Mouse (Mus musculus) T-helper 2 cell (primary cell): ENCODE data around the gene Tead2.

Experiments
- in situ Hi-C: fragments of 300-600 bp; cut with MboI, MseI; formaldehyde crosslinking; loops from one replicate; pipeline ENCODE4 v1.15.1; 2025; ENCODE audit warnings: high pct_unique_total_duplicates

The Tead2 gene

GRCm38 (mm10) chr7:45257063-45257840, 41.7 kb downstream of the Tead2 start:
- in situ Hi-C loops = no loop called here

GRCm38 (mm10) chr7:45259281-45259680, 43.7 kb downstream of the Tead2 start:
- in situ Hi-C loops = no loop called here

- in situ Hi-C loops = no loop called here
Observed at GRCm38 (mm10) chr7:45262266-45262665, 46.7 kb downstream of the Tead2 start.

- in situ Hi-C loops = no loop called here
Observed at GRCm38 (mm10) chr7:45263006-45263607, 47.6 kb downstream of the Tead2 start.

GRCm38 (mm10) chr7:45264348-45264747, 48.8 kb downstream of the Tead2 start:
- in situ Hi-C loops = no loop called here

GRCm38 (mm10) chr7:45265518-45265917, 50.0 kb downstream of the Tead2 start:
- in situ Hi-C loops = no loop called here

- in situ Hi-C loops = loop anchor here (10.0 kb wide), 1 partner anchor 1842 kb away; no protein-coding TSS in a partner anchor
Observed at GRCm38 (mm10) chr7:45272786-45273412, 57.3 kb downstream of the Tead2 start.

GRCm38 (mm10) chr7:45273672-45274071, 58.1 kb downstream of the Tead2 start:
- in situ Hi-C loops = loop anchor here (10.0 kb wide), 1 partner anchor 1841 kb away; no protein-coding TSS in a partner anchor

GRCm38 (mm10) chr7:45277136-45277760, 61.7 kb downstream of the Tead2 start, which contains the start of gene Slc6a21:
Gene Slc6a21, plus strand, starts transcription at chr7:45277513.
- in situ Hi-C loops = loop anchor here (10.0 kb wide), 1 partner anchor 1838 kb away; no protein-coding TSS in a partner anchor
